Mouse (Mus musculus): ENCODE measurements at regions not wholly inside any gene's neighbourhood (a gene's known extent, or its start where the extent isn't known, plus 50 kb on each side); places are given as distances from the start of the nearest gene placed in this dataset.

GRCm38 (mm10) chr10:105097045-105097331 is 477.3 kb downstream of the Tmtc2 start:
- no peak for TF ChIP-seq EP300 (optimal IDR thresholded peaks at IDR 0.05)
- no peak for TF ChIP-seq CTCF (IDR thresholded peaks at IDR 0.05; ENCODE audit: low read depth)

Data from stomach, postnatal 0 days (tissue).